Mouse (Mus musculus) midbrain, embryonic 14.5 days (tissue): ENCODE measurements around the gene Xpnpep1. TPM values are rescaled to one million over a fixed set of nuclear protein-coding genes. Genes with fewer than 3 reads are reported as not detected.

Experiments
- ATAC-seq: fragments of 200-750 bp; cut with Nextera tagmentation; 2 replicates; pipeline ENCODE4 v1.8.0; 2017; ENCODE audit warnings: moderate number of reproducible peaks, moderate library complexity; ENCODE audit not compliant: low FRiP score, low TSS enrichment
- DNase-seq: peaks from one replicate; pipeline ENCODE4 v3.0.0-alpha.2; 2015
- H3K27ac ChIP-seq: fragments of 300-500 bp; sonication (generic); replicated peaks from 2 replicates; pipeline ENCODE4 v1.5.1; 2014; ENCODE audit warnings: mild to moderate bottlenecking, low read depth, low read length, moderate library complexity
- H3K27me3 ChIP-seq: fragments of 300-500 bp; sonication (generic); 2 replicates; pipeline ENCODE4 v1.6.1; 2014; ENCODE audit warnings: low read length, control low read depth, mixed read lengths; ENCODE audit not compliant: control insufficient read depth, insufficient read depth
- H3K36me3 ChIP-seq: fragments of 300-500 bp; sonication (generic); 2 replicates; pipeline ENCODE4 v1.6.1; 2014; ENCODE audit warnings: low read length, control low read depth; ENCODE audit not compliant: control insufficient read depth, insufficient read depth
- H3K4me1 ChIP-seq: fragments of 300-500 bp; sonication (generic); 2 replicates; pipeline ENCODE4 v1.6.1; 2014; ENCODE audit warnings: mild to moderate bottlenecking, antibody characterized with exemption, low read length, control low read depth; ENCODE audit not compliant: control insufficient read depth, insufficient read depth
- H3K4me2 ChIP-seq: fragments of 300-500 bp; sonication (generic); 2 replicates; pipeline ENCODE4 v1.6.1; 2014; ENCODE audit warnings: mild to moderate bottlenecking, low read length, moderate library complexity
- H3K4me3 ChIP-seq: fragments of 300-500 bp; sonication (generic); replicated peaks from 2 replicates; pipeline ENCODE4 v1.5.1; 2014; ENCODE audit warnings: low read depth, low read length
- H3K9ac ChIP-seq: fragments of 300-500 bp; sonication (generic); replicated peaks from 2 replicates; pipeline ENCODE4 v1.6.1; 2014; ENCODE audit warnings: mild to moderate bottlenecking, low read length, moderate library complexity
- H3K9me3 ChIP-seq: fragments of 300-500 bp; sonication (generic); 2 replicates; pipeline ENCODE4 v1.6.1; 2016; ENCODE audit warnings: low read length, control low read depth, mixed read lengths; ENCODE audit not compliant: control insufficient read depth
- WGBS: fragments of 180-500 bp; shearing (Covaris S2); extraction: QIAGEN DNeasy Blood & Tissue Kit; methylation state at CpG from one replicate; pipeline ENCODE4 v1.1.7; 2014; 5-methylcytosine and 5-hydroxymethylcytosine counted together
- microRNA-seq: library from miRNA; unstranded; fragments of <30 nt; microRNA quantifications from one replicate; pipeline ENCODE4, GENCODE M21; 2016
- polyA plus RNA-seq: library from polyadenylated mRNA; unstranded; fragments of >200 nt; fragmentation: Nextera tagmentation; extraction: Ambion mirVana; gene quantifications from 2 replicates; pipeline ENCODE4 v1.2.1, GENCODE M21; 2014

Gene Xpnpep1
- polyA plus RNA-seq, 1 experiment from 2014 or later, result 136 TPM

- H3K9ac ChIP-seq, result peak overlapping the region; percentile 14
- no peaks in the 10 kb centered on the region for H3K36me3 ChIP-seq
- DNase-seq, result peak; percentile 88
- peak; percentile 66 for ATAC-seq
- H3K4me1 ChIP-seq, result no peaks in the 10 kb centered on the region
- H3K4me3 ChIP-seq, result no peak overlapping the region
- no peaks in the 10 kb centered on the region; the same call in 1 of the 2 replicates for H3K9me3 ChIP-seq
- H3K27me3 ChIP-seq, result no peaks in the 10 kb centered on the region
- no peak overlapping the region for H3K27ac ChIP-seq
- peak overlapping the region; percentile 49 for H3K4me2 ChIP-seq
- WGBS, result 13% methylated on average over 25 of the region's 25 CpGs
Observed at GRCm38 (mm10) chr19:52922678-52923495, 117.1 kb downstream of the Xpnpep1 start.

- no peaks in the 10 kb centered on the region for H3K36me3 ChIP-seq
- DNase-seq (no peak), ATAC-seq (no peak)
- H3K27me3 ChIP-seq, result no peaks in the 10 kb centered on the region
- no peaks in the 10 kb centered on the region for H3K9me3 ChIP-seq
- WGBS, result 24% methylated on average over 2 of the region's 2 CpGs
- H3K4me2 ChIP-seq, result no peak overlapping the region
- H3K4me1 ChIP-seq, result no peaks in the 10 kb centered on the region
- H3K4me3 ChIP-seq, result no peak overlapping the region
- no peak overlapping the region for H3K27ac ChIP-seq
- no peak overlapping the region for H3K9ac ChIP-seq
Observed at GRCm38 (mm10) chr19:52904182-52904581, 135.8 kb downstream of the Xpnpep1 start.

- ATAC-seq, result no peak
- H3K4me1 ChIP-seq, result no peaks in the 10 kb centered on the region
- WGBS, result 75% methylated on average over 5 of the region's 5 CpGs
Observed at GRCm38 (mm10) chr19:52891807-52892442, 148.1 kb downstream of the Xpnpep1 start.

More at GRCm38 (mm10) chr19:52891807-52892442, 148.1 kb downstream of the Xpnpep1 start:
- peak; percentile 7 for DNase-seq
- Histone ChIP-seq H3K9ac (no peak overlapping the region), H3K27ac (no peak overlapping the region), H3K4me2 (no peak overlapping the region), H3K4me3 (no peak overlapping the region), H3K9me3 (no peaks in the 10 kb centered on the region), H3K36me3 (no peaks in the 10 kb centered on the region), H3K27me3 (no peaks in the 10 kb centered on the region)

Small RNAs within 50 kb of the gene (microRNA-seq; reads per million reads assigned to microRNA genes)
- not detected for gene Mir6407

Other genes with a start within 250 kb of the Xpnpep1 start
- gene Add3, start 100.2 kb upstream of the Xpnpep1 start, polyA plus RNA-seq, result 14.8 and 28.6 TPM in 2 replicates